Mouse (Mus musculus) lung, postnatal 0 days (tissue): ENCODE measurements around the gene Cep250.

ENCODE experiments used
- CTCF ChIP-seq: IDR thresholded peaks from 2 replicates; pipeline ENCODE4 v1.5.1; 2016; ENCODE audit warnings: antibody characterized with exemption, mild to moderate bottlenecking
- EP300 ChIP-seq: IDR thresholded peaks from 2 replicates; pipeline ENCODE4 v1.6.1; 2016; ENCODE audit warnings: antibody characterized with exemption, mild to moderate bottlenecking, control low read depth

- TF ChIP-seq EP300 (no peak), CTCF (no peak)
These were observed 91.7 kb downstream of the Cep250 start for GRCm38 (mm10) chr2:156047929-156048328.
